Mouse (Mus musculus) testis, adult 2 months (tissue): ENCODE results near the gene Adh1.

Experiments
- CTCF ChIP-seq: fragments of 200-500 bp; IDR thresholded peaks from 2 replicates; pipeline ENCODE4 v1.5.1; 2012; ENCODE audit warnings: low read depth, mild to moderate bottlenecking, inconsistent platforms, low read length, moderate library complexity; ENCODE audit not compliant: control insufficient read depth, insufficient read depth, insufficient replicate concordance
- POLR2A ChIP-seq: fragments of 200-500 bp; IDR thresholded peaks from 2 replicates; pipeline ENCODE4 v1.6.1; 2012; ENCODE audit warnings: low read depth, mild to moderate bottlenecking, inconsistent platforms, low read length, moderate library complexity; ENCODE audit not compliant: control insufficient read depth

GRCm38 (mm10) chr3:138227082-138227481, 33.7 kb upstream of the Adh1 start:
- TF ChIP-seq CTCF (no peak), POLR2A (no peak)
